Mouse (Mus musculus): ENCODE measurements at regions not wholly inside any gene's neighbourhood (a gene's known extent, or its start where the extent isn't known, plus 50 kb on each side); places are given as distances from the start of the nearest gene placed in this dataset.

DNA sequence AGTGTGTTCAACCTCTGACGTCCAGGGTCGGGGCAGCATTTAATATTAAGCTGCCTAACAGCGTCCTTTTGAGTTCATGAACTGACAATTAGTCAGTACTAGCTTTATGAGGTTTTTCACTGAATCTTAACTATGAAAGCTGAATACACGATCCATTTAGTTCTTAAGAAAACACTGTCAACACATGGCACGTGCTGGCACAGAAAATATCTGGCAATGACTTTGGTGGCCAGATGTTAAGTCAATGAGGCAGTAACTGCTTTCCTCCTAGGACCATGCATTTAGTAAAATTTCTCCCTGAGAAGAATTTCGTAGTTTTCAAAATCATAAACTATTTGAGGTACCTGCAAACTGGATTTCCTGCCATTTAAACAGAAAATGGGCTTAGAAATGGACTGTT lies 191.4 kb upstream of the Sox2 start:
- H3K4me3 ChIP-seq (ENCODE audit: control insufficient read depth in 1 of 2, insufficient read depth in 1 of 2, low read depth in 1 of 2, low read length in 2 of 2), result no peak overlapping the region
- H3K27me3 ChIP-seq (ENCODE audit: control insufficient read depth, insufficient read depth, low read length), result no peaks in the 10 kb centered on the region
- no peak for ATAC-seq (ENCODE audit: insufficient number of reproducible peaks, insufficient read depth, low FRiP score, low read depth)
- H3K9me3 ChIP-seq (ENCODE audit: control insufficient read depth, low read length), result no peaks in the 10 kb centered on the region
- no peak overlapping the region for H3K27ac ChIP-seq (replicated peaks in 1 of 2; ENCODE audit: control insufficient read depth in 1 of 2, insufficient read depth in 1 of 2, low read depth in 2 of 2, low read length in 2 of 2)
- H3K4me1 ChIP-seq (ENCODE audit: control insufficient read depth in 2 of 2, insufficient read depth in 2 of 2, low read length in 2 of 2), result peaks cover 7 to 8% of the 10 kb centered on the region in 2 experiments; a peak in 3 of 4 replicates
- H3K4me2 ChIP-seq (ENCODE audit: low read length), result no peak overlapping the region
- H3K36me3 ChIP-seq (ENCODE audit: control insufficient read depth, insufficient read depth, low read length), result no peaks in the 10 kb centered on the region
- WGBS, result 78% methylated on average over 6 of the region's 6 CpGs
- H3K9ac ChIP-seq (ENCODE audit: low read length), result no peak overlapping the region

DNA sequence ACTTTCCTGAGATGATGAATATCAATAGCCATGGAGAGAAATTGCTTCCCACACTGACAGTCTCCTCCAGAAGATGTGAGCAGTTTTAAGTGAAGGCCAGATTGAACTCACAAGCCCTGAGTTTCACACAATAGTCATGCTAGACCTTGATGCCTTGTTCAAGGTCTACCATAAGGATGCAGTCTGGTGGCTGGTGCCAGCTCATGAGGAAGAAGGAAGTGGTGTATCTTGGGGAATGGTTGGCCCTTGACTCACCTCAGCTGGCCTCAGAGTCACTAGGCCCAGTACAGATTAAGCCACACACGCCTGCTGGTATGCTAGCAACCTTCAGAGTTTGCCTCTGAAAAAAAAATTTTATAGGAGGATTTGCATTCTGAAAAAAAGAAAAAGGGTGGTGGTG lies 192.4 kb upstream of the Sox2 start:
- ATAC-seq (ENCODE audit: insufficient number of reproducible peaks, insufficient read depth, low FRiP score, low read depth), result no peak
- Histone ChIP-seq H3K9me3 (ENCODE audit: control insufficient read depth, low read length) (no peaks in the 10 kb centered on the region), H3K27ac (replicated peaks in 1 of 2; ENCODE audit: control insufficient read depth in 1 of 2, insufficient read depth in 1 of 2, low read depth in 2 of 2, low read length in 2 of 2) (no peak overlapping the region), H3K4me1 (ENCODE audit: control insufficient read depth in 2 of 2, insufficient read depth in 2 of 2, low read length in 2 of 2) (peaks cover 7 to 8% of the 10 kb centered on the region in 2 experiments; a peak in 3 of 4 replicates), H3K4me3 (ENCODE audit: control insufficient read depth in 1 of 2, insufficient read depth in 1 of 2, low read depth in 1 of 2, low read length in 2 of 2) (no peak overlapping the region), H3K4me2 (ENCODE audit: low read length) (no peak overlapping the region), H3K9ac (ENCODE audit: low read length) (no peak overlapping the region), H3K36me3 (ENCODE audit: control insufficient read depth, insufficient read depth, low read length) (no peaks in the 10 kb centered on the region), H3K27me3 (ENCODE audit: control insufficient read depth, insufficient read depth, low read length) (no peaks in the 10 kb centered on the region)
- 72% methylated on average over 1 of the region's 1 CpGs for WGBS

DNA sequence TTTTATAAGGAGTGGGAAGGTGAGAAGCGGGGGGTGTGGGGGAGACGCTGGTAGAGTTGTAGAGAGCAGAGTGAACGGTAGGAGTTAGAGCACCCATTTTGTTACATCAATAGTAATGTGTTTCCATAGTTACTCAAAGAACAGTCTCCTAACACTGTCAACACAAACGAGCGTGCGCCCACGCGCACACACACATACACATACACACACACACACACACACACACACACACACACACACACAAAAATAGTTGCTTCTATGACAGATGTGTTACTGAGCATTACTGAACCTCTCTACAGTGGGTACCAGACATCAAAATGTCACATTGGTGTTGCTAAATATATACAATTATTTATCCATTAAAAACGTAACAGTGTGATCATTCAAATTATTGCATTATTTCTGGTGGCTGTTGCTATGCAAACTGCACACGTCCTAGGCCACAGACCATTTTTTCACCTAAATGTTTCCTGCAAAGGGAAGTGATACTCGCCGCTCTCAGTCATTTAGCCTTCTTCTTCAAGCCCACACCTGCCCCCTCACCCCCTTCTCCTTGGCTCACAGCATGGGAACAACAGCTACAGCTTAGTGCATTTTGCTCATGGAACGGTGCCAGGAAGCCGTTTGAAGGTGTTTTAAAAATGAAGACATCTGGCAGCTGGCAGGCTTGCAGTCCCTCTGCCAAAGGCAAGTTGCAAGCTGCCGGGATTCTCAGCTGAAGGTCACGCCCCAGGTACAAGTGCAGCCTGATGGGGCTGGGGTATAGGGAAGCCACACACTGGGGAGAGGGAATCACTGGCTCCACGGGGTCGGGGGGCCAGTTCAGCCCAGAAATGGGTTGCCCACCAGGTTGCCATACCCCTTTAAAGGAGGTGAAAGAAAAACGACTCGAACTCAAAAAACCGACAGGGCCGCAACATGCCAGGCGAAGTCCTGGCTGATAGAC lies 193.4 kb upstream of the Sox2 start:
- no peaks in the 10 kb centered on the region for H3K36me3 ChIP-seq (ENCODE audit: control insufficient read depth, insufficient read depth, low read length)

DNA sequence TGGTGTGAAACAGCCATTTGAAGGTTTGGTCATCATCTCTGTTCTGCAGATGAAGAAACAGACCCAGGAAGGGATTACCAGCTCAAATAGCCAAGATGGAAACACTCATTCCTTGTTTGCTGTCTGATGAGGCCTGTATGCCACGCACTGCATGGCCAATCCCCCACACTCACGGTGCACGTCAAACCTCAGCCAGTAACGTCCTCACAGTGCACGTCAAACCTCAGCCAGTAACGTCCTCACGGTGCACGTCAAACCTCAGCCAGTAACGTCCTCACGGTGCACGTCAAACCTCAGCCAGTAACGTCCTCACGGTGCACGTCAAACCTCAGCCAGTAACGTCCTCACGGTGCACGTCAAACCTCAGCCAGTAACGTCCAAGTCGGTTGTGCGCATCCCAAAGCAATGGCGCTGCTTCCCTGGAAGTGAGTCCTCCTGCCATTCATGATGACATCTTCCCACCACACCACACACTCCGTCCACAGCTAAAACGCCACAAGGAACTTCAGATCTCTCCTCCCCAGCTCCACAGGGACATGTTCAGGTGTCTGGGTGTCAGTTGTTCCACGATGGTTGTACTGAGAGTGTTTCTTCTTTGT lies 196.1 kb upstream of the Sox2 start:
- no peak for ATAC-seq (ENCODE audit: insufficient number of reproducible peaks, insufficient read depth, low FRiP score, low read depth)

More for the DNA sequence above, 193.4 kb upstream of the Sox2 start:
- H3K4me2 ChIP-seq (ENCODE audit: low read length), result 0 out of 2 replicates have a peak overlapping the region, but pooled peaks have one; percentile 2
- no peak overlapping the region for H3K4me3 ChIP-seq (ENCODE audit: control insufficient read depth in 1 of 2, insufficient read depth in 1 of 2, low read depth in 1 of 2, low read length in 2 of 2)
- 61% methylated on average over 23 of the region's 23 CpGs for WGBS
- peaks cover 7 to 8% of the 10 kb centered on the region in 2 experiments; a peak in 3 of 4 replicates for H3K4me1 ChIP-seq (ENCODE audit: control insufficient read depth in 2 of 2, insufficient read depth in 2 of 2, low read length in 2 of 2)
- H3K9ac ChIP-seq (ENCODE audit: low read length), result no peak overlapping the region
- H3K9me3 ChIP-seq (ENCODE audit: control insufficient read depth, low read length), result no peaks in the 10 kb centered on the region
- H3K27me3 ChIP-seq (ENCODE audit: control insufficient read depth, insufficient read depth, low read length), result no peaks in the 10 kb centered on the region
- no peak overlapping the region for H3K27ac ChIP-seq (replicated peaks in 1 of 2; ENCODE audit: control insufficient read depth in 1 of 2, insufficient read depth in 1 of 2, low read depth in 2 of 2, low read length in 2 of 2)
- peak; percentile 39; the same call in 1 of the 2 replicates for ATAC-seq (ENCODE audit: insufficient number of reproducible peaks, insufficient read depth, low FRiP score, low read depth)

DNA sequence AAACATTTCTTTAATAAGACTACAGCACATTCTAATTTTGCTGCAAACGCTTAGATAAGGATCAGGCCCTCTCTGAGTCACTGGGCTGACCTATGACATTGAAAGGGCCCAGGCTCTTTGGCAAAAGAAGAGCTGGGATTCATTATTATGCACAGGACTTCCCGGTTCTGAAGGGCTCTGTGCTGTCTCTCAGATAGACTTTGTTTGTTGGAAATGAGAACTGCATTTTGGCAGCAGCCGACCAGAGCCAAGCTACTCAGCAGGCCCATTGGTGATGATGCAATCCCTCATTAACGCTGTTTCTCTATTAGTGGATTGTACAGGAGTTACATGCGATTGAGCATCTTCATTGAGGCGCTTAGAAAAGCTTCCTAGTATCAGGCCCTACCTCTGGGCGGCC lies 204.9 kb upstream of the Sox2 start:
- H3K36me3 ChIP-seq (ENCODE audit: control insufficient read depth, insufficient read depth, low read length), result no peaks in the 10 kb centered on the region
- no peaks in the 10 kb centered on the region for H3K4me1 ChIP-seq (ENCODE audit: control insufficient read depth in 2 of 2, insufficient read depth in 2 of 2, low read length in 2 of 2)
- no peak overlapping the region for H3K4me3 ChIP-seq (ENCODE audit: control insufficient read depth in 1 of 2, insufficient read depth in 1 of 2, low read depth in 1 of 2, low read length in 2 of 2)
- no peaks in the 10 kb centered on the region for H3K9me3 ChIP-seq (ENCODE audit: control insufficient read depth, low read length)
- no peak overlapping the region for H3K9ac ChIP-seq (ENCODE audit: low read length)
- no peak for ATAC-seq (ENCODE audit: insufficient number of reproducible peaks, insufficient read depth, low FRiP score, low read depth)
- no peak overlapping the region for H3K27ac ChIP-seq (replicated peaks in 1 of 2; ENCODE audit: control insufficient read depth in 1 of 2, insufficient read depth in 1 of 2, low read depth in 2 of 2, low read length in 2 of 2)
- no peaks in the 10 kb centered on the region for H3K27me3 ChIP-seq (ENCODE audit: control insufficient read depth, insufficient read depth, low read length)
- H3K4me2 ChIP-seq (ENCODE audit: low read length), result no peak overlapping the region
- WGBS, result 51% methylated on average over 7 of the region's 7 CpGs

More for the DNA sequence above, 196.1 kb upstream of the Sox2 start:
- Histone ChIP-seq H3K4me1 (ENCODE audit: control insufficient read depth in 2 of 2, insufficient read depth in 2 of 2, low read length in 2 of 2) (peaks cover 7 to 8% of the 10 kb centered on the region in 2 experiments; a peak in 3 of 4 replicates), H3K36me3 (ENCODE audit: control insufficient read depth, insufficient read depth, low read length) (no peaks in the 10 kb centered on the region), H3K9ac (ENCODE audit: low read length) (no peak overlapping the region), H3K4me3 (ENCODE audit: control insufficient read depth in 1 of 2, insufficient read depth in 1 of 2, low read depth in 1 of 2, low read length in 2 of 2) (no peak overlapping the region), H3K4me2 (ENCODE audit: low read length) (no peak overlapping the region), H3K27me3 (ENCODE audit: control insufficient read depth, insufficient read depth, low read length) (no peaks in the 10 kb centered on the region), H3K9me3 (ENCODE audit: control insufficient read depth, low read length) (no peaks in the 10 kb centered on the region), H3K27ac (replicated peaks in 1 of 2; ENCODE audit: control insufficient read depth in 1 of 2, insufficient read depth in 1 of 2, low read depth in 2 of 2, low read length in 2 of 2) (no peak overlapping the region)
- 90% methylated on average over 21 of the region's 24 CpGs for WGBS

DNA sequence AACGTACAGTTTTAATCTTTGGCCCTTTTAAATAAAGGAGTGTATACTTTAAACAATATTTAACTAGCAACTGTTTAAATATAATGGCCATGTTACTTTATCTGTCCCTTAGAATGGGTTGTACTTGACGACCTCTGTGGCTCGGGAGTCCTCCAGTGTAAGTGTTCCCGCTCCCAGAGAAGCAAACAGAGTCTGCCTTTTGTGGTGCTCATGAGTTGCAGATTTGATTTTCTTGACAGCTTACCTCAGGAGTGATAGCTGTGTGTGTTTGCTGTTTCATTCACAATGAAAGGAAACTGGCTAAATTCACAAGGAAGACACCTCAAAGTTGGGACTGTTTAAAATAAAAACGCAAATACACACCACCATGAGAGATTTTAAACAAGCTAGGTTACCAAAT lies 205.4 kb upstream of the Sox2 start:
- WGBS, result 41% methylated on average over 5 of the region's 5 CpGs
- ATAC-seq (ENCODE audit: insufficient number of reproducible peaks, insufficient read depth, low FRiP score, low read depth), result no peak

DNA sequence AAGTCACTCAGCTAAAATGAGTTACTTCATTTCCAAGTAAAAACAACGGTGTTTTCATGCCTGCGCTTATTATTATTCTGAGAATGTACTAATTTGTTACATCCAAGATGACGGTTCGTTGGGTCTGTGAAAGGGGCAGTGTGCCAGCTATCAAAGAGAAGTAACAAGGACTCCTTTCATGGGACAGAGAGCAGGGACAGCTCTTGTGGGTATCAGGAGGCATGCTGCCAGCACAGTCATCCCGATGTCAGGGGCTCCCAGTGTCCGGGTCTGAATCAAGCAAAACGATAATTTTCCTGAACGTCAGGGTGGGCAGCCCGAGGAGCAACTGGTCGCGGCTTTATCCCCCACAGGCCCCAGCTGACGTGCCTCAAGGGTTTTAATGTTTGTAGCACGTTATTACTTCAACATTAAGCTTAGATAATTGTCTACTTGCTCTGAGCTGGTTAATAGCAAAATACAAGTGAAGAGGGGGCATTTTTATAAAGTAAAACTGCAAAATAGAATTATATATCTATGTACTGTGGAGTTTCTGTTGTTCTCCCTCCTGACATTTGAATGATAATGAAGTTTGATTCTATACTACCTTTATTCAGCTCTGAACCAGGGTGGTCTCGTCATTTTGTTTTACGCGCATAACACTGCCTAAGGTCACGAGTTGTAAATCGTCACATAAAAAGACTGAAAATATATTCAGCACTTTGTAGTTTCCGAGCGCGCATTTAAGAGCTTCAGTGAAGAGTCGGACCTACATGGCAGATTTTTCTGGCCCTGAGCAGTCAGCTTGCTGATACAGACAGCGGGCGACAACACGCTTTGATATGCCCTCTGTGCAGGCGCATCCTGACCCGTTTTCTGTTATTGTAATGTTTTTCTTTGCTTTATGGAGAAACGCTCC lies 206.2 kb upstream of the Sox2 start:
- H3K27me3 ChIP-seq (ENCODE audit: control insufficient read depth, insufficient read depth, low read length), result no peaks in the 10 kb centered on the region
- H3K9ac ChIP-seq (ENCODE audit: low read length), result no peak overlapping the region
- no peak for ATAC-seq (ENCODE audit: insufficient number of reproducible peaks, insufficient read depth, low FRiP score, low read depth)
- WGBS, result 66% methylated on average over 28 of the region's 28 CpGs
- no peaks in the 10 kb centered on the region for H3K9me3 ChIP-seq (ENCODE audit: control insufficient read depth, low read length)
- no peak overlapping the region for H3K27ac ChIP-seq (replicated peaks in 1 of 2; ENCODE audit: control insufficient read depth in 1 of 2, insufficient read depth in 1 of 2, low read depth in 2 of 2, low read length in 2 of 2)
- H3K36me3 ChIP-seq (ENCODE audit: control insufficient read depth, insufficient read depth, low read length), result no peaks in the 10 kb centered on the region
- H3K4me2 ChIP-seq (ENCODE audit: low read length), result peak overlapping the region; percentile 11; the same call in 1 of the 2 replicates
- H3K4me3 ChIP-seq (ENCODE audit: control insufficient read depth in 1 of 2, insufficient read depth in 1 of 2, low read depth in 1 of 2, low read length in 2 of 2), result no peak overlapping the region
- no peaks in the 10 kb centered on the region for H3K4me1 ChIP-seq (ENCODE audit: control insufficient read depth in 2 of 2, insufficient read depth in 2 of 2, low read length in 2 of 2)

More for the DNA sequence above, 205.4 kb upstream of the Sox2 start:
- Histone ChIP-seq H3K27ac (replicated peaks in 1 of 2; ENCODE audit: control insufficient read depth in 1 of 2, insufficient read depth in 1 of 2, low read depth in 2 of 2, low read length in 2 of 2) (no peak overlapping the region), H3K36me3 (ENCODE audit: control insufficient read depth, insufficient read depth, low read length) (no peaks in the 10 kb centered on the region), H3K9ac (ENCODE audit: low read length) (no peak overlapping the region), H3K4me3 (ENCODE audit: control insufficient read depth in 1 of 2, insufficient read depth in 1 of 2, low read depth in 1 of 2, low read length in 2 of 2) (no peak overlapping the region), H3K4me1 (ENCODE audit: control insufficient read depth in 2 of 2, insufficient read depth in 2 of 2, low read length in 2 of 2) (no peaks in the 10 kb centered on the region), H3K9me3 (ENCODE audit: control insufficient read depth, low read length) (no peaks in the 10 kb centered on the region), H3K27me3 (ENCODE audit: control insufficient read depth, insufficient read depth, low read length) (no peaks in the 10 kb centered on the region), H3K4me2 (ENCODE audit: low read length) (no peak overlapping the region)

Measured in heart, embryonic 14.5 days (tissue).